Mouse (Mus musculus): ENCODE results near the gene Tm7sf3. TPM values are rescaled to one million over a fixed set of nuclear protein-coding genes. Genes with fewer than 3 reads are reported as not detected.

Tm7sf3 gene
- 27.0 and 29.9 TPM in 2 replicates for polyA plus RNA-seq (2015; fragmentation: Nextera tagmentation; extraction: Ambion mirVana)

GRCm38 (mm10) chr6:146642276-146643183, at the start of gene Tm7sf3, which contains the start of gene Med21:
TSS of gene Tm7sf3 (minus strand) at chr6:146642824.
TSS of gene Med21 (plus strand) at chr6:146642547.
- WGBS, result under 1% methylated on average over 60 of the region's 60 CpGs
- peak; percentile 98 for ATAC-seq (ENCODE audit: low read depth)
- H3K4me3 ChIP-seq (ENCODE audit: low read length), result peak within 1 kb of the TSS; percentile 86
- H3K4me1 ChIP-seq (replicated peaks; ENCODE audit: control insufficient read depth, insufficient read depth, low read length), result peaks cover 5% of the 10 kb centered on the region; the same call in 1 of the 2 replicates
- H3K9me3 ChIP-seq (ENCODE audit: control insufficient read depth, low read length), result no peaks in the 10 kb centered on the region
- peak within 1 kb of the TSS; percentile 79 for H3K4me2 ChIP-seq (ENCODE audit: low read depth, low read length)
- H3K27ac ChIP-seq (ENCODE audit: low read length), result peak within 1 kb of the TSS; percentile 95
- peak within 1 kb of the TSS; percentile 93 for H3K9ac ChIP-seq (ENCODE audit: low read length)
- no peaks in the 10 kb centered on the region for H3K27me3 ChIP-seq (ENCODE audit: control insufficient read depth, insufficient read depth, low read depth, low read length)
- H3K36me3 ChIP-seq (ENCODE audit: control insufficient read depth, insufficient read depth, low read length), result no peaks in the 10 kb centered on the region

- WGBS, result 88% methylated on average over 5 of the region's 5 CpGs
- no peaks in the 10 kb centered on the region for H3K4me1 ChIP-seq (replicated peaks; ENCODE audit: control insufficient read depth, insufficient read depth, low read length)
Observed at GRCm38 (mm10) chr6:146688861-146689260, 46.2 kb upstream of the Tm7sf3 start.

GRCm38 (mm10) chr6:146688010-146688409, 45.4 kb upstream of the Tm7sf3 start:
- H3K27ac ChIP-seq (ENCODE audit: low read length), result no peak overlapping the region
- 83% methylated on average over 7 of the region's 7 CpGs for WGBS

More at GRCm38 (mm10) chr6:146688861-146689260, 46.2 kb upstream of the Tm7sf3 start:
- Histone ChIP-seq H3K36me3 (ENCODE audit: control insufficient read depth, insufficient read depth, low read length) (no peaks in the 10 kb centered on the region), H3K27me3 (ENCODE audit: control insufficient read depth, insufficient read depth, low read depth, low read length) (no peaks in the 10 kb centered on the region), H3K27ac (ENCODE audit: low read length) (no peak overlapping the region), H3K4me2 (ENCODE audit: low read depth, low read length) (no peak overlapping the region), H3K9ac (ENCODE audit: low read length) (no peak overlapping the region), H3K4me3 (ENCODE audit: low read length) (no peak overlapping the region), H3K9me3 (ENCODE audit: control insufficient read depth, low read length) (no peaks in the 10 kb centered on the region; the same call in 1 of the 2 replicates)
- no peak for ATAC-seq (ENCODE audit: low read depth)

GRCm38 (mm10) chr6:146686463-146687196, 44.0 kb upstream of the Tm7sf3 start:
- Histone ChIP-seq H3K9ac (ENCODE audit: low read length) (no peak overlapping the region), H3K4me2 (ENCODE audit: low read depth, low read length) (peak overlapping the region; percentile 17), H3K27ac (ENCODE audit: low read length) (no peak overlapping the region), H3K27me3 (ENCODE audit: control insufficient read depth, insufficient read depth, low read depth, low read length) (no peaks in the 10 kb centered on the region), H3K9me3 (ENCODE audit: control insufficient read depth, low read length) (no peaks in the 10 kb centered on the region; the same call in 1 of the 2 replicates), H3K36me3 (ENCODE audit: control insufficient read depth, insufficient read depth, low read length) (no peaks in the 10 kb centered on the region), H3K4me1 (replicated peaks; ENCODE audit: control insufficient read depth, insufficient read depth, low read length) (no peaks in the 10 kb centered on the region), H3K4me3 (ENCODE audit: low read length) (no peak overlapping the region)
- peak; percentile 43; the same call in 1 of the 2 replicates for ATAC-seq (ENCODE audit: low read depth)
- 47% methylated on average over 5 of the region's 5 CpGs for WGBS

More at GRCm38 (mm10) chr6:146688010-146688409, 45.4 kb upstream of the Tm7sf3 start:
- no peaks in the 10 kb centered on the region for H3K4me1 ChIP-seq (replicated peaks; ENCODE audit: control insufficient read depth, insufficient read depth, low read length)
- H3K27me3 ChIP-seq (ENCODE audit: control insufficient read depth, insufficient read depth, low read depth, low read length), result no peaks in the 10 kb centered on the region
- ATAC-seq (ENCODE audit: low read depth), result no peak
- no peaks in the 10 kb centered on the region for H3K36me3 ChIP-seq (ENCODE audit: control insufficient read depth, insufficient read depth, low read length)
- no peak overlapping the region for H3K4me3 ChIP-seq (ENCODE audit: low read length)
- no peak overlapping the region for H3K4me2 ChIP-seq (ENCODE audit: low read depth, low read length)
- H3K9me3 ChIP-seq (ENCODE audit: control insufficient read depth, low read length), result no peaks in the 10 kb centered on the region; the same call in 1 of the 2 replicates
- H3K9ac ChIP-seq (ENCODE audit: low read length), result no peak overlapping the region

GRCm38 (mm10) chr6:146685781-146686308, 43.2 kb upstream of the Tm7sf3 start:
- Histone ChIP-seq H3K4me1 (replicated peaks; ENCODE audit: control insufficient read depth, insufficient read depth, low read length) (no peaks in the 10 kb centered on the region), H3K36me3 (ENCODE audit: control insufficient read depth, insufficient read depth, low read length) (no peaks in the 10 kb centered on the region), H3K4me3 (ENCODE audit: low read length) (peak overlapping the region; percentile 9; the same call in 1 of the 2 replicates), H3K9me3 (ENCODE audit: control insufficient read depth, low read length) (no peaks in the 10 kb centered on the region; the same call in 1 of the 2 replicates), H3K4me2 (ENCODE audit: low read depth, low read length) (peak overlapping the region; percentile 17), H3K27me3 (ENCODE audit: control insufficient read depth, insufficient read depth, low read depth, low read length) (no peaks in the 10 kb centered on the region), H3K9ac (ENCODE audit: low read length) (no peak overlapping the region), H3K27ac (ENCODE audit: low read length) (no peak overlapping the region)
- ATAC-seq (ENCODE audit: low read depth), result peak; percentile 90
- WGBS, result 36% methylated on average over 17 of the region's 17 CpGs

- no peaks in the 10 kb centered on the region for H3K9me3 ChIP-seq (ENCODE audit: control insufficient read depth, low read length)
- WGBS, result 74% methylated on average over 4 of the region's 4 CpGs
- no peak overlapping the region for H3K4me3 ChIP-seq (ENCODE audit: low read length)
- no peak overlapping the region for H3K4me2 ChIP-seq (ENCODE audit: low read depth, low read length)
- no peak overlapping the region for H3K9ac ChIP-seq (ENCODE audit: low read length)
- H3K36me3 ChIP-seq (ENCODE audit: control insufficient read depth, insufficient read depth, low read length), result no peaks in the 10 kb centered on the region
- ATAC-seq (ENCODE audit: low read depth), result no peak
- H3K4me1 ChIP-seq (replicated peaks; ENCODE audit: control insufficient read depth, insufficient read depth, low read length), result no peaks in the 10 kb centered on the region
- no peaks in the 10 kb centered on the region for H3K27me3 ChIP-seq (ENCODE audit: control insufficient read depth, insufficient read depth, low read depth, low read length)
- H3K27ac ChIP-seq (ENCODE audit: low read length), result no peak overlapping the region
Observed at GRCm38 (mm10) chr6:146683881-146684280, 41.3 kb upstream of the Tm7sf3 start.

- no peak overlapping the region for H3K4me3 ChIP-seq (ENCODE audit: low read length)
- H3K36me3 ChIP-seq (ENCODE audit: control insufficient read depth, insufficient read depth, low read length), result no peaks in the 10 kb centered on the region
- WGBS, result 28% methylated on average over 10 of the region's 10 CpGs
- ATAC-seq (ENCODE audit: low read depth), result no peak
- H3K27me3 ChIP-seq (ENCODE audit: control insufficient read depth, insufficient read depth, low read depth, low read length), result no peaks in the 10 kb centered on the region
- no peak overlapping the region for H3K9ac ChIP-seq (ENCODE audit: low read length)
- no peaks in the 10 kb centered on the region for H3K4me1 ChIP-seq (replicated peaks; ENCODE audit: control insufficient read depth, insufficient read depth, low read length)
- H3K4me2 ChIP-seq (ENCODE audit: low read depth, low read length), result no peak overlapping the region
- no peak overlapping the region for H3K27ac ChIP-seq (ENCODE audit: low read length)
- H3K9me3 ChIP-seq (ENCODE audit: control insufficient read depth, low read length), result no peaks in the 10 kb centered on the region
Observed at GRCm38 (mm10) chr6:146678136-146679070, 35.8 kb upstream of the Tm7sf3 start.

GRCm38 (mm10) chr6:146676904-146677303, 34.3 kb upstream of the Tm7sf3 start:
- Histone ChIP-seq H3K4me3 (ENCODE audit: low read length) (no peak overlapping the region), H3K27ac (ENCODE audit: low read length) (no peak overlapping the region)

More at GRCm38 (mm10) chr6:146676904-146677303, 34.3 kb upstream of the Tm7sf3 start:
- H3K36me3 ChIP-seq (ENCODE audit: control insufficient read depth, insufficient read depth, low read length), result no peaks in the 10 kb centered on the region
- 55% methylated on average over 10 of the region's 10 CpGs for WGBS
- no peak overlapping the region for H3K9ac ChIP-seq (ENCODE audit: low read length)
- ATAC-seq (ENCODE audit: low read depth), result no peak
- no peak overlapping the region for H3K4me2 ChIP-seq (ENCODE audit: low read depth, low read length)
- no peaks in the 10 kb centered on the region for H3K27me3 ChIP-seq (ENCODE audit: control insufficient read depth, insufficient read depth, low read depth, low read length)
- H3K9me3 ChIP-seq (ENCODE audit: control insufficient read depth, low read length), result no peaks in the 10 kb centered on the region
- no peaks in the 10 kb centered on the region for H3K4me1 ChIP-seq (replicated peaks; ENCODE audit: control insufficient read depth, insufficient read depth, low read length)
